Mouse (Mus musculus) liver, embryonic 12.5 days (tissue): Measurements from ENCODE around the gene Gm20843. TPM values are rescaled to one million over a fixed set of nuclear protein-coding genes. Genes with fewer than 3 reads are reported as not detected.
"Not testable (repeated sequence)": the region's sequence is repeated elsewhere in the genome, so short reads cannot be mapped to it uniquely, and the experiment has no call there.

Experiments
- ATAC-seq: fragments of 200-750 bp; cut with Nextera tagmentation; 2 replicates; pipeline ENCODE4 v1.8.0; 2017; ENCODE audit warnings: moderate number of reproducible peaks, mild to moderate bottlenecking, moderate library complexity
- H3K27ac ChIP-seq: fragments of 300-500 bp; sonication (generic); 2 replicates; pipeline ENCODE4 v1.5.1; 2016; ENCODE audit warnings: mild to moderate bottlenecking
- H3K27me3 ChIP-seq: fragments of 300-500 bp; sonication (generic); replicated peaks from 2 replicates; pipeline ENCODE4 v1.6.1; 2016; ENCODE audit warnings: mild to moderate bottlenecking, moderate library complexity
- H3K36me3 ChIP-seq: fragments of 300-500 bp; sonication (generic); 2 replicates; pipeline ENCODE4 v1.6.1; 2016; ENCODE audit warnings: mild to moderate bottlenecking, moderate library complexity
- H3K4me1 ChIP-seq: fragments of 300-500 bp; sonication (generic); 2 replicates; pipeline ENCODE4 v1.6.1; 2016
- H3K4me2 ChIP-seq: fragments of 300-500 bp; sonication (generic); 2 replicates; pipeline ENCODE4 v1.6.1; 2016; ENCODE audit warnings: mild to moderate bottlenecking, moderate library complexity
- H3K4me3 ChIP-seq: fragments of 300-500 bp; sonication (generic); 2 replicates; pipeline ENCODE4 v1.5.1; 2016; ENCODE audit warnings: mild to moderate bottlenecking, moderate library complexity
- H3K9ac ChIP-seq: fragments of 300-500 bp; sonication (generic); 2 replicates; pipeline ENCODE4 v1.6.1; 2016; ENCODE audit warnings: mild to moderate bottlenecking, moderate library complexity
- H3K9me3 ChIP-seq: fragments of 300-500 bp; sonication (generic); replicated peaks from 2 replicates; pipeline ENCODE4 v1.6.1; 2016; ENCODE audit warnings: mild to moderate bottlenecking, moderate library complexity
- WGBS: fragments of 180-500 bp; shearing (Covaris S2); methylation state at CpG from one replicate; pipeline ENCODE4 v1.1.7; 2016; ENCODE audit not compliant: insufficient replicate concordance; 5-methylcytosine and 5-hydroxymethylcytosine counted together
- polyA plus RNA-seq: library from polyadenylated mRNA; unstranded; fragments of >200 nt; fragmentation: Nextera tagmentation; extraction: Ambion mirVana; gene quantifications from 2 replicates; pipeline ENCODE4 v1.2.1, GENCODE M21; 2016

The Gm20843 gene
- polyA plus RNA-seq: not detected in 2 replicates

- WGBS: no CpG with 5 or more reads among the region's 6 CpGs
- H3K9me3 ChIP-seq, ATAC-seq, H3K27me3 ChIP-seq, H3K36me3 ChIP-seq, H3K4me2 ChIP-seq, H3K27ac ChIP-seq, H3K4me1 ChIP-seq, H3K4me3 ChIP-seq, H3K9ac ChIP-seq: not testable (repeated sequence)
Observed at GRCm38 (mm10) chrY:72247018-72247417, at the start of gene Gm20843. Gene Gm20843 (minus strand): TSS chrY:72247118.
